Mouse (Mus musculus) T-helper 2 cell (primary cell): ENCODE measurements at regions not wholly inside any gene's neighbourhood (a gene's known extent, or its start where the extent isn't known, plus 50 kb on each side); places are given as distances from the start of the nearest gene placed in this dataset.

Experiments
- in situ Hi-C: fragments of 300-600 bp; cut with MboI, MseI; formaldehyde crosslinking; loops from one replicate; pipeline ENCODE4 v1.15.1; 2025; ENCODE audit warnings: high pct_unique_total_duplicates

GRCm38 (mm10) chr6:98872334-98872733 lies 529.8 kb upstream of the Gm765 start:
- in situ Hi-C loops: loop anchor here (25.0 kb wide), 1 partner anchor 735 kb away; no protein-coding TSS in a partner anchor

GRCm38 (mm10) chr6:98869772-98870171 lies 527.2 kb upstream of the Gm765 start:
- in situ Hi-C loops: loop anchor here (25.0 kb wide), 1 partner anchor 732 kb away; no protein-coding TSS in a partner anchor

- in situ Hi-C loops: loop anchor here (25.0 kb wide), 1 partner anchor 727 kb away; no protein-coding TSS in a partner anchor
These were observed 521.8 kb upstream of the Gm765 start for GRCm38 (mm10) chr6:98864306-98864705.

GRCm38 (mm10) chr6:98855958-98856357 lies 513.4 kb upstream of the Gm765 start:
- in situ Hi-C loops: loop anchor here (25.0 kb wide), 1 partner anchor 719 kb away; no protein-coding TSS in a partner anchor

- in situ Hi-C loops: loop anchor here (25.0 kb wide), 1 partner anchor 714 kb away; no protein-coding TSS in a partner anchor
These were observed 508.4 kb upstream of the Gm765 start for GRCm38 (mm10) chr6:98850906-98851305.

GRCm38 (mm10) chr6:98848835-98849234 lies 506.3 kb upstream of the Gm765 start:
- in situ Hi-C loops: no loop called here

GRCm38 (mm10) chr6:98846001-98846695 lies 503.6 kb upstream of the Gm765 start:
- in situ Hi-C loops: no loop called here

GRCm38 (mm10) chr6:98843598-98843997 lies 501.0 kb upstream of the Gm765 start:
- in situ Hi-C loops: no loop called here

- in situ Hi-C loops: no loop called here
These were observed 500.4 kb upstream of the Gm765 start for GRCm38 (mm10) chr6:98842924-98843323.

GRCm38 (mm10) chr6:98833922-98834321 lies 491.4 kb upstream of the Gm765 start:
- in situ Hi-C loops: no loop called here

GRCm38 (mm10) chr6:98830191-98830590 lies 487.6 kb upstream of the Gm765 start:
- in situ Hi-C loops: no loop called here

GRCm38 (mm10) chr6:98808046-98808445 lies 465.5 kb upstream of the Gm765 start:
- in situ Hi-C loops: loop anchor here (10.0 kb wide), 1 partner anchor 243 kb away; no protein-coding TSS in a partner anchor

- in situ Hi-C loops: loop anchor here (10.0 kb wide), 1 partner anchor 239 kb away; no protein-coding TSS in a partner anchor
These were observed 460.9 kb upstream of the Gm765 start for GRCm38 (mm10) chr6:98803384-98803949.

GRCm38 (mm10) chr6:98801061-98801460 lies 458.5 kb upstream of the Gm765 start:
- in situ Hi-C loops: loop anchor here (10.0 kb wide), 1 partner anchor 236 kb away; no protein-coding TSS in a partner anchor

GRCm38 (mm10) chr6:98800040-98800439 lies 457.5 kb upstream of the Gm765 start:
- in situ Hi-C loops: loop anchor here (10.0 kb wide), 1 partner anchor 235 kb away; no protein-coding TSS in a partner anchor

- in situ Hi-C loops: no loop called here
These were observed 455.2 kb upstream of the Gm765 start for GRCm38 (mm10) chr6:98797778-98798177.

- in situ Hi-C loops: no loop called here
These were observed 454.8 kb upstream of the Gm765 start for GRCm38 (mm10) chr6:98797373-98797772.

- in situ Hi-C loops: no loop called here
These were observed 454.1 kb upstream of the Gm765 start for GRCm38 (mm10) chr6:98796666-98797065.

- in situ Hi-C loops: no loop called here
These were observed 444.9 kb upstream of the Gm765 start for GRCm38 (mm10) chr6:98787422-98787821.

- in situ Hi-C loops: no loop called here
These were observed 439.5 kb upstream of the Gm765 start for GRCm38 (mm10) chr6:98782074-98782473.

- in situ Hi-C loops: no loop called here
These were observed 433.2 kb upstream of the Gm765 start for GRCm38 (mm10) chr6:98775780-98776179.

- in situ Hi-C loops: no loop called here
These were observed 427.4 kb upstream of the Gm765 start for GRCm38 (mm10) chr6:98769999-98770398.

- in situ Hi-C loops: no loop called here
These were observed 426.8 kb upstream of the Gm765 start for GRCm38 (mm10) chr6:98769322-98769721.
